Mouse (Mus musculus): ENCODE results near the gene Acta1.

- TF ChIP-seq POLR2A (IDR thresholded peaks at IDR 0.05; ENCODE audit: insufficient read depth, low read depth, low read length) (no peak), CTCF (IDR thresholded peaks at IDR 0.05; ENCODE audit: insufficient read depth, low read depth, low read length) (no peak)
These were observed 27.6 kb downstream of the Acta1 start for GRCm38 (mm10) chr8:123866971-123867370.
